Mouse (Mus musculus) midbrain, embryonic 15.5 days (tissue): ENCODE results near the gene Srf. TPM values are rescaled to one million over a fixed set of nuclear protein-coding genes. Genes with fewer than 3 reads are reported as not detected.

Experiments
- ATAC-seq: fragments of 200-750 bp; cut with Nextera tagmentation; replicated peaks from 2 replicates; pipeline ENCODE4 v1.8.0; 2017; ENCODE audit warnings: moderate TSS enrichment
- H3K27ac ChIP-seq: fragments of 300-500 bp; sonication (generic); 2 replicates; pipeline ENCODE4 v1.5.1; 2015; ENCODE audit warnings: mild to moderate bottlenecking, inconsistent platforms
- H3K27me3 ChIP-seq: fragments of 300-500 bp; sonication (generic); replicated peaks from 2 replicates; pipeline ENCODE4 v1.6.1; 2015; ENCODE audit warnings: inconsistent platforms
- H3K36me3 ChIP-seq: fragments of 300-500 bp; sonication (generic); replicated peaks from 2 replicates; pipeline ENCODE4 v1.6.1; 2015; ENCODE audit warnings: inconsistent platforms
- H3K4me1 ChIP-seq: fragments of 300-500 bp; sonication (generic); 2 replicates; pipeline ENCODE4 v1.6.1; 2015; ENCODE audit warnings: inconsistent platforms
- H3K4me2 ChIP-seq: fragments of 300-500 bp; sonication (generic); 2 replicates; pipeline ENCODE4 v1.6.1; 2015; ENCODE audit warnings: inconsistent platforms, mild to moderate bottlenecking, moderate library complexity
- H3K4me3 ChIP-seq: fragments of 300-500 bp; sonication (generic); 2 replicates; pipeline ENCODE4 v1.5.1; 2015; ENCODE audit warnings: mild to moderate bottlenecking, inconsistent platforms
- H3K9ac ChIP-seq: fragments of 300-500 bp; sonication (generic); 2 replicates; pipeline ENCODE4 v1.6.1; 2015; ENCODE audit warnings: mild to moderate bottlenecking, inconsistent platforms
- H3K9me3 ChIP-seq: fragments of 300-500 bp; sonication (generic); 2 replicates; pipeline ENCODE4 v1.6.1; 2016; ENCODE audit warnings: inconsistent platforms
- WGBS: fragments of 180-500 bp; shearing (Covaris S2); methylation state at CpG from one replicate; pipeline ENCODE4 v1.1.7; 2015; ENCODE audit warnings: mixed read lengths; 5-methylcytosine and 5-hydroxymethylcytosine counted together
- polyA plus RNA-seq: library from polyadenylated mRNA; unstranded; fragments of >200 nt; fragmentation: Nextera tagmentation; extraction: Ambion mirVana; gene quantifications from 2 replicates; pipeline ENCODE4 v1.2.1, GENCODE M21; 2015

Srf gene
- polyA plus RNA-seq, 1 experiment from 2014 or later: 3.7 TPM

DNA sequence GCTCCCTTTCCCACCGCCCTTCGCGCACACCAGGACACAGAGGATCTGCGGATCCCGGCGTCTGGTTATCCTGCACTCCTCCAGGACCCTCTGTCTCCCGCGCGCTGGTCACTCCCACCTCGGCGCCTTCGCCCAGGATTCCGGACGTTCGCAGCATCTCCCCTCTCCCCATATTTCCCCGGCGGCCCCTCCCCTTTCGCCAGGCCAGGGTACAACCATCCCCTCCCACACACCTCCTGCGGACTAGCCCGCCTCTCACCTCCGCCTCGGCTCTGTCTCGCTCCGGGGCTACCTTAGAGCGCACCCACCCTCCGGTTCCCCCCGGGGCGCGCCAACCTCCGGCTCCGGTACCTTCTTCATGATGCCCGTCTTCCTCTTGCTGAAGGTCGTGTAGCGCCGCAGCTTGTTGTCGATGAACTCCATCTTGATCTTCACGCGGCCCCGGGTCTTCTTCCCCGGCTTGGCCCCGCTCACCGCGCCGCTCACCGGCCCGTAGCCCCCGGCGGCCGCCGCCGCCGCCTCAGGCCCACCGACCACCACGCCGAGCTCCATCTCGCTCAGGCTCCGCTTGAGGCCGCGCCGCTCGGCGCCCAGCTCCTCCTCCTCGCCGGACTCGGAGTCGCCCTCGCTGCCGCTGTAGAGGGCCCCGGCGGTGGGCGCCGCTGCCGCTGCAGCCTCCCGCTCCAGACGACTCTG, 850 bp downstream of the Srf start:
- Histone ChIP-seq H3K36me3 (peaks cover 13% of the 10 kb centered on the region), H3K9ac (peak overlapping the region; percentile 91), H3K4me1 (peaks cover 37% of the 10 kb centered on the region), H3K27ac (peak overlapping the region; percentile 91), H3K4me2 (peak overlapping the region; percentile 92), H3K4me3 (peak overlapping the region; percentile 89), H3K9me3 (no peaks in the 10 kb centered on the region), H3K27me3 (no peaks in the 10 kb centered on the region)
- peak; percentile 1; the same call in 1 of the 2 replicates for ATAC-seq
- under 1% methylated on average over 70 of the region's 75 CpGs for WGBS

DNA sequence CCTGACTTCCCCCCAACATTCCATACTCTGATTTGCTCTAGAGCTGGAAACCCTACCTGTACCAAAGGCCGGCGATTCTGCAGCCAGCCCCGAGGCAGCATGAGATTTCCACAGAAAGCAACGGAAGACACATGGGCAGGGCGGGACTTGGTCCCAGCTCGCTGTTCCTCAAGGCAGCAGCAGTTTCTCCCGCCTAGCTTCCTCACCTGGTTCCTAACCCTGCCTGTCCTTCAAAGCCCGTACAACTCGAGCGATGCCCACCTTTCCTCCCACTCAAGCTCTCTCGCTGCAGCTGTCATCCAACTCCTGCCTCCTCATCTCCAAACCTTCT, 1.4 kb downstream of the Srf start:
- WGBS: 1% methylated on average over 11 of the region's 11 CpGs
- peak overlapping the region; percentile 89 for H3K4me3 ChIP-seq
- peak overlapping the region; percentile 91 for H3K27ac ChIP-seq

DNA sequence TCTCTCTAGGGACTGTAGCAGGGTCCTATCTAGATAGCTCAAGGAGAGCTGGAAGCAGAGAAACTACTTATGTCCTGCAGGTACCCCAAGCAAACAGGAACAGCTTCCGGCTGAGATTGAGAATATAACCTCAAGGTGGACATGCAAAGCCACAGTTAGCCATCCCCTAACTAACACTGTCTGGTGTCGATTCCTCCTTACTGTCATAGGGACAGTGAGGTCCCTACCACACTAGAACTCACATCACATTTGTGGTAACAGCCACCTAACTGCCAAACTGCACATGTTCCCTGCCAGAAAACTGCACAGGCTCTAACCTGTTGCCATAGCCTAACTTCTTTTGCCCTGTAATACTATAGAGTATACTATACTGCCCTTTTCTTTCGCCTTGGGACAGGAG, 2.0 kb downstream of the Srf start:
- Histone ChIP-seq H3K36me3 (peaks cover 24% of the 10 kb centered on the region), H3K27ac (no peak overlapping the region), H3K4me3 (peak overlapping the region; percentile 89), H3K4me2 (peak overlapping the region; percentile 92), H3K27me3 (no peaks in the 10 kb centered on the region), H3K4me1 (peaks cover 37% of the 10 kb centered on the region), H3K9ac (peak overlapping the region; percentile 91), H3K9me3 (no peaks in the 10 kb centered on the region)
- WGBS: 79% methylated on average over 3 of the region's 3 CpGs
- ATAC-seq: no peak

More for the DNA sequence above, 1.4 kb downstream of the Srf start:
- peak overlapping the region; percentile 91 for H3K9ac ChIP-seq
- peaks cover 37% of the 10 kb centered on the region for H3K4me1 ChIP-seq
- H3K27me3 ChIP-seq: no peaks in the 10 kb centered on the region
- ATAC-seq: no peak
- no peaks in the 10 kb centered on the region for H3K9me3 ChIP-seq
- peaks cover 18% of the 10 kb centered on the region for H3K36me3 ChIP-seq
- peak overlapping the region; percentile 92 for H3K4me2 ChIP-seq

DNA sequence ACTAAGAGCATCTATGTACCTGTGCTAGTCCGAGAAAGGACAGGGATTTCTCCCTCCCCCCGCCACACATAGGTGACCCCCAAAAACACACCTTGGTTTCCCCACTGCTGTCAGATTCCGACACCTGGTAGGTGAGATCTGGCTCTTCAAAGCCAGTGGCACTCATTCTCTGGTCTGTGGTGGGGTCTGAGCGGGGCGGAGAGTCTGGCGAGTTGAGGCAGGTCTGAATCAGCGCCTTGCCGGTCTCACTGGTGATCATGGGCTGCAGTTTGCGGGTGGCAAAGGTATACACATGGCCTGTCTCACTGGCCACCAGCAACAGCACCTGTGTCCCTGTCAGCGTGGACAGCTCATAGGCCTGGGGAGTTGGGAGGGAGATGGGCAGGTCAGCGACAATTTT, 2.5 kb downstream of the Srf start:
- no peaks in the 10 kb centered on the region for H3K27me3 ChIP-seq
- H3K9me3 ChIP-seq: no peaks in the 10 kb centered on the region
- H3K4me3 ChIP-seq: peak overlapping the region; percentile 89
- 48% methylated on average over 11 of the region's 11 CpGs for WGBS
- peak overlapping the region; percentile 76 for H3K27ac ChIP-seq
- peaks cover 37% of the 10 kb centered on the region for H3K4me1 ChIP-seq
- H3K36me3 ChIP-seq: peaks cover 28% of the 10 kb centered on the region
- peak overlapping the region; percentile 92 for H3K4me2 ChIP-seq
- peak overlapping the region; percentile 91 for H3K9ac ChIP-seq
- ATAC-seq: no peak

DNA sequence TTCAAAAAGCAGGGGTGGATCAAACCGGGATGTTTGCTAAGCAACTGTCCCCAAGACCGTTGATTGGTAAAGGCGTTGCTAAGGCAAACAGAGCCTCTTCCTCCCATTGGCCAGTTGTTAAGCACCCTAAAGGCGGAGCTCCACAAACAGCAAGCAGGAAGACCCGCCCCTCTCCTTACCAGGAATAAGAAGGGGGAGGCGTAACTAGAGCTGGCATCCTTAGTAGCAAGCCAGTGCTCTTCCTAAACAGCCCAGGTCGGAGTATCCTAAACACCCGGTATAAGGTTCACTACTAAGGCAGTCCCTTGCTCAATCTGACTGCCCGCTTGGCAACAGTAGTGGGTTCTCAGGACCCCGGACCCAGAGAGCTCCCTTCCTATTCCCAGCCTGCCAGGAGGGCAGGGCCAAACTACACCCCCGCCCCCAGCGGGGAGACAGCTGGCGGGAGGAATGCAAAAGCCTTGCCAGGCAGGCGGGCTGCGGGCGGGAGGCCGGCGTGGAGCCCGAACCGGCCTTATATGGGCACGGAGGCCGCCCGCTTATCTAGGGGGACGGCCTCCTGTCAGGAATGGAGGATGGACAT, 3.0 kb downstream of the Srf start:
- H3K9me3 ChIP-seq: no peaks in the 10 kb centered on the region
- H3K9ac ChIP-seq: peak overlapping the region; percentile 91; the same call in 1 of the 2 replicates
- H3K4me2 ChIP-seq: peak overlapping the region; percentile 92
- peaks cover 30% of the 10 kb centered on the region for H3K36me3 ChIP-seq
- WGBS: 2% methylated on average over 24 of the region's 24 CpGs
- peak; percentile 66 for ATAC-seq
- H3K4me3 ChIP-seq: peak overlapping the region; percentile 89
- H3K27ac ChIP-seq: peak overlapping the region; percentile 76
- H3K27me3 ChIP-seq: no peaks in the 10 kb centered on the region
- peaks cover 37% of the 10 kb centered on the region for H3K4me1 ChIP-seq

DNA sequence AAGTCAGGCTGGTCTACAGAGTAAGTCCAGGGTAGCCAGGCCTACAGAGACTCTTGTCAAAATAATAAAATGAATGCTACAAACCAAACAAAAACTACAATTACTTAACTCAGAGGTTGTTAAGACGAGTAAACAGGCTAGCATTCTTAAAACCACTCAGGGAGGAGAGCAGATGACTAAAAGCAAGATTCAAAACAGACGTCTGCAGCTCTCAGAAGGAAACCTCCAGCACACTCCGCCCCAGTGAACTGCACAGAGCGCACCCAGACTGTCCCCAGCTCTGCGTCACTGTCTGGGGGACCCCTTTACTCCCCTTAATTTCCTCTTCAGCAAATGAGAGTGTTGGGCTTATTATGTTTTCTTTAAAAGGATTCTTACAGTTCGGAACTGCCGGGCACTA, 3.8 kb downstream of the Srf start:
- no peaks in the 10 kb centered on the region for H3K27me3 ChIP-seq
- WGBS: 86% methylated on average over 7 of the region's 7 CpGs
- peak overlapping the region; percentile 55 for H3K27ac ChIP-seq
- H3K4me1 ChIP-seq: peaks cover 36% of the 10 kb centered on the region
- H3K4me3 ChIP-seq: peak overlapping the region; percentile 89; the same call in 1 of the 2 replicates
- no peaks in the 10 kb centered on the region for H3K9me3 ChIP-seq
- no peak for ATAC-seq
- H3K9ac ChIP-seq: no peak overlapping the region
- no peak overlapping the region; the same call in 1 of the 2 replicates for H3K4me2 ChIP-seq
- H3K36me3 ChIP-seq: peaks cover 30% of the 10 kb centered on the region

DNA sequence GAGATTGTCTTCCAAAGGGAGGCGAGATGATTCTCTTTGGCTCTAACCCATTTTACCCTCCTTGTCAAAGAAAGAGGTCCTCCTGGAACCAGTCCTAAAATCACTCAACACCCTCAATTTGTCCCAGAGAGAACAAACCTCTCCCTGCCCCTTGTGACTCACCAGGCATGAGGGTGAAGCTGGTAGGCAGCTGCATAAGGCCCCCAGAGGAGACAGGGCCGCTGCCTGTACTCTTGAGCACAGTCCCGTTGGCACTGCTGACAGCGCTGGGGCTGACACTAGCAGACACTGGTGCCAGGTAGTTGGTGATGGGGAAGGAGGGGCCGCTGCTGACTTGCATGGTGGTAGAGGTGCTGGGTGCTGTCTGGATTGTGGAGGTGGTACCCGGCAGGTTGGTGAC, 4.6 kb downstream of the Srf start:
- Histone ChIP-seq H3K27me3 (no peaks in the 10 kb centered on the region), H3K9ac (no peak overlapping the region), H3K4me2 (no peak overlapping the region), H3K4me3 (no peak overlapping the region), H3K36me3 (peaks cover 30% of the 10 kb centered on the region), H3K4me1 (peaks cover 37% of the 10 kb centered on the region), H3K9me3 (no peaks in the 10 kb centered on the region), H3K27ac (no peak overlapping the region)
- no peak for ATAC-seq
- WGBS: 95% methylated on average over 6 of the region's 6 CpGs

DNA sequence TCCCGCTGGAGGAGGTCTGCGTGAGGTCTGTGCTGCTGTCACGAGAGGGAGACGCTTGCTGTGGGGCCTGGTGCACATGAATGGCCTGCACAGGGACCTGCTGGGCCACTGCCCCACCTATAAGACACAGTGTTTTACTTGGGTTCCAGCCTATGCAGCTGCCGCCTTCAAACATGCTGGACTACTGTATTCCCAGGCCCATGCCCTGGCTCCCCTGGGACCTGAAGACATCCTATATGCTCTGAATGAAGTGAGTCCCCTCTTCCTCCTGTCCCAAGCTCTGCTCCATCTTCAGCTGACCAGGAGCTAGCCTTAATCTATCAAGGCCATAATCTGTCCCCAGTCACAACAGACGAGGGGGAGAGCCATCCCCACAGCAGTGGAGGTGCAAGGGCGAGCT, 5.1 kb downstream of the Srf start:
- peaks cover 30% of the 10 kb centered on the region for H3K36me3 ChIP-seq
- no peak overlapping the region for H3K4me3 ChIP-seq
- no peaks in the 10 kb centered on the region for H3K27me3 ChIP-seq
- ATAC-seq: no peak
- H3K9me3 ChIP-seq: no peaks in the 10 kb centered on the region
- WGBS: 86% methylated on average over 7 of the region's 7 CpGs
- H3K4me1 ChIP-seq: peaks cover 39% of the 10 kb centered on the region
- H3K27ac ChIP-seq: no peak overlapping the region
- H3K4me2 ChIP-seq: no peak overlapping the region
- H3K9ac ChIP-seq: no peak overlapping the region

DNA sequence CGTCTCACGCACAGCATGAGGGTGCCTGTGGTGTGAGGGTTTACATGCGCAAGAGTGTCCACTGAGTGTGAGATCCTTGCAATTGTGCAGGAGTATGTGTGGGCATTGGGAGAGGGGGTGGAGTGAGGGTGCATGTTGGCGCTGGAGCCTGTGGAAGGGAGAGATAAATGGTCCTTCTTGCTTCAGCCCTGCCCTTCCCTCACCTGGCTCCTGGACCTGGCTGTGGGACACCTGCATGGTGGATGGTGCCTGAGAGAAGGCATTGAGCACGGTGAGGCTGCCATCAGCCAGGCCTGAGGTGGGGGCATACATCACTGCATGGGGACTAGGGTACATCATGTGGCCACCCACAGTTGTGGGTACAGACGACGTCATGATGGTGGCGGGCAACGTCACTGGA, 6.3 kb downstream of the Srf start:
- Histone ChIP-seq H3K4me2 (no peak overlapping the region), H3K27me3 (no peaks in the 10 kb centered on the region), H3K27ac (no peak overlapping the region), H3K36me3 (peaks cover 30% of the 10 kb centered on the region), H3K9ac (no peak overlapping the region), H3K4me3 (no peak overlapping the region), H3K4me1 (peaks cover 45% of the 10 kb centered on the region), H3K9me3 (no peaks in the 10 kb centered on the region)
- WGBS: 90% methylated on average over 9 of the region's 9 CpGs
- no peak for ATAC-seq

DNA sequence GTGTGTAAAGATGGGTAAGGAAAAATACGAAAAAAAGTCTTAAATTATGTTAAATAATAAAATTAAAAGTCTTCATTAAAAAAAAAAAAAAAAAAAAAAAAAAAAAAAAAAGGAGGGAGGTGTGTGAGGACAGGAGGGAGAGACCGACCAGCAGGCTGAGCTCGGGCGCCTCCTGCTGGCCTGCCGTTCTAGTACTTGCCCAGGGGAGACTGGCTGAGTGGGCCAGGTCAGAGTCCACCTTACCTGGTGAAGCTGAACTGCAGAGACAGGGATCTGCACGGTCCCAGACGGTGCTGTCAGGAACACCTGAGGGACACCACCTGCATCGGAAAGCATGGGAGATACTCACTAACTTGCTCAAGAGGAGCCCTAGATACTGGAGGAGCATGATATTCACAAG, 6.8 kb downstream of the Srf start:
- no peak overlapping the region for H3K4me2 ChIP-seq
- no peaks in the 10 kb centered on the region for H3K9me3 ChIP-seq
- no peak overlapping the region for H3K9ac ChIP-seq
- H3K27ac ChIP-seq: no peak overlapping the region
- peaks cover 30% of the 10 kb centered on the region for H3K36me3 ChIP-seq
- no peak for ATAC-seq
- H3K4me1 ChIP-seq: peaks cover 42% of the 10 kb centered on the region
- H3K4me3 ChIP-seq: no peak overlapping the region
- no peaks in the 10 kb centered on the region for H3K27me3 ChIP-seq
- WGBS: 29% methylated on average over 8 of the region's 8 CpGs

DNA sequence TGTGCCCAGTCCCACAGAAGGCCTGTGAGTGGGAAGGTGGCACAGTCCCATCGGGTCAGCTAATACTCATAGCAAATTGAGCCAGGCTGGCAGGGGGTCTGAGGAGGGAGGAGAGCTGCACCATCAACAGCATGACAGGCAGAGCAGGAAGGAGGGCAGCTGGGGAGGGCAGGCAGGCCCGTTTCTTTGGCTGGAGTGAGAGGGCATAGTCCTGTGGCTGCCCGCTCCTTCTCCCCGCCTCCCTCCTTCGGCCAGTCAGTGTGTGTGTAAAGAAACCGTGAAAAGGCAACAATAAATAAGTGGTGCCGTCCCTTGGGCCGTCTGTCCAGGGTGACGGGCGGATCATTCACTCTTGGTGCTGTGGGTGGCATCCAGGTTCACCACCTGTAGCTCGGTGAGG, 7.2 kb downstream of the Srf start:
- peaks cover 38% of the 10 kb centered on the region for H3K4me1 ChIP-seq
- WGBS: 61% methylated on average over 11 of the region's 11 CpGs
- H3K4me2 ChIP-seq: no peak overlapping the region
- H3K27ac ChIP-seq: no peak overlapping the region
- H3K4me3 ChIP-seq: no peak overlapping the region
- peaks cover 30% of the 10 kb centered on the region for H3K36me3 ChIP-seq
- no peaks in the 10 kb centered on the region for H3K9me3 ChIP-seq
- H3K27me3 ChIP-seq: no peaks in the 10 kb centered on the region
- ATAC-seq: no peak
- H3K9ac ChIP-seq: no peak overlapping the region

DNA sequence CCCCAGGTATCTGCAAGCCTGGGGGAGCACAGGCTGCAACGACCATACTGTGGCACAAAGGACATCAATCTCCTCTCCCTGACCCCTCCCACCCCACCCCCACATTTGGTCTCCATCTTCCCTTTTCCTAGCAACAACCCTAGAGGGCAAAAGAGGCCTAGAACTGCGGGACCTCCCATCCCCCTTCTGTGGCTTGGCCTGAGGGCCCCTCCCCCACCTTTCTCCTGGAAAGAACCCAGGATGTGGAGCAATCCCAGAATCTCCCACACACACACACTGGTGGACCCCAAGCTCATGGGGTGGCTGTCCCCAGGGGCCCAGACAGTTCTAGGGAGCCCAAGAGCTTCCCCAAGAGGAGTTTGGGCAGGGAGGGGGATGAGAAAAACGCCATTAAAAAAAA, 8.1 kb downstream of the Srf start:
- Histone ChIP-seq H3K4me2 (no peak overlapping the region), H3K27me3 (no peaks in the 10 kb centered on the region), H3K4me3 (no peak overlapping the region), H3K9me3 (no peaks in the 10 kb centered on the region), H3K36me3 (peaks cover 35% of the 10 kb centered on the region), H3K27ac (no peak overlapping the region), H3K9ac (no peak overlapping the region), H3K4me1 (peaks cover 30% of the 10 kb centered on the region)
- ATAC-seq: no peak
- 29% methylated on average over 3 of the region's 3 CpGs for WGBS

DNA sequence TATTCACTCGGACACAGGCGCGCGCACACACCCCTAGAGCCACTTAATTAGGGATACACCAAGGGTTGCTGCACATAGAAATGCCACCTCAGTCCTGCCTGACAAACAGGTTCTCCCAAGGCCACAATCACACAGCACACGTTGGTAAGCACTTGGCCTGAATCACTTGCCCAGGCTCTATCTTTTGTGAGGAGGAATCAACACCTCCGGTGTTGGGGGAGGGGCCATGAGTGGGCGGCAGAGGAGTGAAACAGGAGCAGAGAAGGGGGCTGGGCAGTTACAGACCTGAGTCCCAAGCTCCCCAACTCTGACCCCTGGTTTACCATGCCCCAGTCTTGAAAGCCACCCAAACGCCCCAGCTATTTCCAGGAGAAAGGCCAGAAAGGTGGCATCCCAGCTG, 9.0 kb downstream of the Srf start:
- Histone ChIP-seq H3K9ac (no peak overlapping the region), H3K4me3 (0 out of 2 replicates have a peak overlapping the region, but pooled peaks have one; percentile 72), H3K36me3 (peaks cover 40% of the 10 kb centered on the region), H3K27me3 (no peaks in the 10 kb centered on the region), H3K4me1 (peaks cover 21% of the 10 kb centered on the region), H3K4me2 (peak overlapping the region; percentile 63; the same call in 1 of the 2 replicates), H3K27ac (no peak overlapping the region), H3K9me3 (no peaks in the 10 kb centered on the region)
- WGBS: 12% methylated on average over 8 of the region's 8 CpGs
- no peak for ATAC-seq
